Mouse (Mus musculus) T-cell, adult 2 months (primary cell): Measurements from ENCODE around the gene Slc17a3.

Experiments used
- DNase-seq: peaks from one replicate; pipeline ENCODE4 v3.0.0; 2022; ENCODE audit warnings: low spot score

Gene Slc17a3

DNA sequence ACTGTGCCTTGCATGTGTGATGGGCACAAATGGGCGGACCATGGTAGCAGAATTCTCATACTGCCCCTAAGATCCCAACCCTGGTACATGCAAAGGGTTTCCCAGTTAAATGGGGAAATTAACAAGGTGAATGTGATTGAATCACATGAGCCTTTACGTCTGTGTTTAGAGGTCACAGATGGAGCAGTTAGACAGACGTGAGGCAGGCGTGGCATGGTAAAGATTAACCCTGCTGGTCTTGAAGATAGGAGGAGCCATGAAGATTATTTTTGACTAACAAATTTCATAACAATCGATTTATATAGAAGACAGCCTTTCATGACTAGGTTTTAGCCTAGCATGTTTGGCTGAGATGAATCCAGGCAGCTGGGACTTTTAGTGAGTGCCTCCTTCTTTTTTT, 33.9 kb downstream of the Slc17a3 start:
- no peak for DNase-seq

DNA sequence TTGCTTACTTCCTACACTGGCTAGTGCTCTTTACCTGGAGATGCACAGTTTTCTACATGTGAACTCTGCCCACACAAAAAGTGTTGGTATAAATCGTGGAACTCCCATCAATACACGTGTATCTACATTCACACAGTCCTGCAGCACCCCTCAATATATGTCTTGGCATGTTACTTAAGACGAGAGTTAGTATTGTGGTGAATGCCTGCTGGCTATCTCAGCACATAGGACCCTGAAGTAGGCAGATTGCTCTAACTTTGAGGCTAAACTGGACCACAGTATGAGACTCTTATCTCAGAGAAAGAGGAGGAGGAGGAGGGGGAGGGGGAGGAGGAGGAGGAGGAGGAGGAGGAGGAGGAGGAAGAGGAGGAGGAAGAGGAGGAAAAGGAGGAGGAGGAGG, 39.9 kb downstream of the Slc17a3 start:
- no peak for DNase-seq

DNA sequence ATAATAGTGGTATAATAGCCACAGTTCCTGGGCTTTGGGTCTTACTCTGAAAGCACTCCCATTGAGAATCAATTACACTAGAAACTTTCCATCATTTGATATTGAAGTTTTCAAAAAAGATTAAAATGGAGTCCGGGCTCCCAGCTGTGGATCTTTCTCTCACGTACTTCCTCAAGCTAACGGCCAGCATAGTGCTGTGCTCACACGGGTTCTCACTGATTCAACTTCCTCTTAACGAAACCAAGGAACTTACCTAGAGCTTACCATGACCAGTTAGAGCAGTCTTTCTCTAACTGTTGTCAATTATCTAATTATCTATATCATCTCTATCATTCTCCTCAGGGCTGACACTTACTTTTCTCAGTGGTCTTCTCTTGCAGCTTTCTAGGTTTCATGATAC, 40.4 kb downstream of the Slc17a3 start:
- no peak for DNase-seq

DNA sequence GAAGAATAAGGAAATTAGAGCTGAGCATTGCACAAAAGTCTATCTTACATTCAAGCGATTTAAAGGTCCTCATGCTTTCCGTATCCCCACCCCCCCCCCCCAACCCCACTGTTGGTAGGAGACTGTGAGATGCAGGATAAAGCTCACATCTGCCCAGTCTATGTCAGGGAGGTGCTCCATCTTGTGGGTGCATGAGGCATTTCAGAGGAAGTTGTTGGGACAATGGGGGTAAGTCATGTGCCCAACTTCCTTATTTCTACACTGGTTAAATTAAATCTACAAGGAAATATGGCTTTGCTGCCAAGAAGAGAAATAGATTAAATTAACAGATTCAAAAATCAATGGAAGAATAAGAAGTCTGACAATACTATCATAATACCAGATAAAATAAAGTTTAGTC, 46.3 kb downstream of the Slc17a3 start:
- no peak for DNase-seq

DNA sequence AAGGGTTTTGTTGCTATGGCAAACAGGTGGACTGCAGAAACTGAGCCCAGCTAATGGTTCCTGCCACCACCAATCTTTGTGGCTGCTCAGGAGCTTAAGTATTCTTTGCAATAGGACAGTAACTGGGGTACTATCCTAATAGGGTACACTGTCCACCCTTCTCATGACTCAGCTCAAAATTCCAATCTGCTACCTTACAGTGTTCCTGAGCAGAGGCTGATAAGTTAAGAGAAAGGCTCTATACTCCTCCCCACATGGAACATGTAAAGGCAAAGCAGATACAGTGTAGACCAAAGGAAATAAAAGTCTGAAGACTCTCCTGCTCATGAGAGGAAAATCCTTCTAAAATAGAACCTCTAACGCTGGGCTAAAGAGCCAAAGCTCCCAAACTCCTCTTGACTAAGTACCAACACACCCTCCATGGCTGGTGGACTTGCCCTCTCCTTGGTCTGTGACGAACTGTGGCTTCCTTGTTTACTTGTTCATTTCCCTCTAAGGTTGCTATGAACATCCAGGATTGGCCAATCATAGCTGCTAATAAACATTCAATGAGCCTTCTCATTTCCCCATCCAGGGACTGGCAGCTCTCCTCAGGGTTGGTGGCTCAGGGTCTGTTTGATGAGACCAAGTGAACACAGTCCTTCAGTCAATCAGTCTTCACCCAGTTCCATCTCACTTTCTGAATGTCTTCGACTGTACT, 47.9 kb downstream of the Slc17a3 start:
- DNase-seq: no peak

DNA sequence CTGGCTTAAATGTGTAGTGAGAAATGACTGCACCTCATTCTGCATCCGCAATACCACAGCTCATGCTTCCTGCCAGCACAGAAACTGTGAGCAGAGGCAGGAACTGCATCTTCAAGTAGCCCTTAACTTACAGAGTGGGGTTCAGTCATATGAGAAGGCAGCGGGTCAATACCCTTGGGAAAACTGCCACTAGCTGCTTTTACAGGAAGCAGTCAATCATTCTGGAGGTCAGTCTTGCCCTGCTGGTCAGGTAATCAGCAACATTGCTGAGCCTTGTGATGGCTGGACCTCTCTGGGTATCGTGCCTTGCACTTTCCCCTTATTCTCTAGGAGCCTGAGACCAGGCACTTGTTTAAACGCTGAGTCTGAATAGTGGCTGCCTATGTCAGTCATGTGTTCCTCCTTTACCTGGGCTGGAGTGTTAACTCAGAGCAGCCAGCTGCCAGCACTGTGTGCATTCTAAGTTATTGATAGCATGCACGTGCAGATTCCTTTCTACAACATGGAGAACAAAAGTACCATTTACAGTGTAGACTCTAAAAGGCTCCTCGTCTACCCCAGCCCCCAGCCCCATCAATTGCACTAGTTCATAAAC, 49.9 kb downstream of the Slc17a3 start:
- DNase-seq: no peak

DNA sequence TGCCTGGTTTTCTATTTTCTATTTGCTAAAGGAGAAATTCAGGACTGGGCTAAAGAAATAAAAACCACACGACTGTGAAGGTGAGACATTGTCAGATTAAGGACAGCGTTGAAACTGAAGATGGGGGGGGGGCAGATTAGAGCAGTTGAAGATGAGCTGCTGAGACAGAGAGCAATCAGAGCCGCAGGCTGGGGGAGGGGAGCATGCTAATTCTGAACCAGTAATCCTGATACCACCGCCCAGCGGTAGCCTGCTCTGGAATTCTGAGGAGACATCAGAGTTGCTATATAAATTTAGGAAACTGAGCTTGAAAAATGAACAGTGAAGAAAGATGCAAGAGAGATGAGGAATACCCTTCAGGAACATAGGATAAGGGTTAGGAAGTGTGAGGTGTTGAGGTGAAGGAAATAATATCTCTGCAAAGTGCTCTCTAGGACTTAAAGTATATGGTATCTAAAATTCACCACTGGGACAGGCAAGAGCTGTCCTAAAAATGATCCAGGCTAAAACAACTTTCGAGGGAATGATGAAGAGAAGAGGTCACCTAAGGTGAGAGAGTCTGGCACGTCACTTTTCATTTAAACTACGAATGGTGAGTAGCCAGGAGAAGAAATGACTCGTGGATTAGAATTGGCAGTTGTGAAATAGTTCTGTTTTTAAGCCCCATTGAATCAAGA, 53.5 kb downstream of the Slc17a3 start:
- no peak for DNase-seq

DNA sequence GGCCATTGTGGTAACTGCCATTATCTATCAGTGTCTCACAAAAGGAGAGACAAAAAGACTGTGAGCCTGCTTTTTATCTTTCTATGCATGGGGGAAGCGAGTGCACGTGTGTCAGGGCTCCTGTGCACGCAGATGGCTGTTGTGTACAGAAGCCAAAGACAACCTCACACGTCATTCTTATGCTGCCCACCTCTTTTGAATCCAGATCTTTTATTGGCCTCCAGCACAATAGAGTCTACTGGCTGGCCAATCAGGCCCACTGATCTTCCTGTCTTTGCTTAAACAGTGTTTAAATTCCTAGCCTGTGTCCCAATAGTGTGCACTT, 54.0 kb downstream of the Slc17a3 start:
- DNase-seq: no peak

DNA sequence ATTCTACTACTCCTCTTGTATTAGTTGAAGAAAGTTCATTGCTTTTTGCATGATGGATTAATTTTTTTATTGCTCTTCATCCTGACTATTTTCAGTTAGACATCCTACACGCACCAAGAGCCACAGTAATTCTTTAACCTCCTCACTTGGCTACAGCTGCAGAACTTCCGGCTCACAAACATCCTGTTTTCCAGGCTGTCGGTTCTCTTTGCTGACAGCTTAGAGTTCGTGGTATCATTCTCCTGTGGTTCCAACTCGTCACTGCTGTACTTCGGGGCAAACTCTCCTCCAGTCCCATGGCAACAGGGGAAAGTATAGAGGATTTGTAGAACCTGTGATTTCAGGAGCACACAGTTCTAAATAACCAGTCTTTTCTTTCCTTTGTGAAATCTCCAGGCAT, 59.0 kb downstream of the Slc17a3 start:
- DNase-seq: no peak

DNA sequence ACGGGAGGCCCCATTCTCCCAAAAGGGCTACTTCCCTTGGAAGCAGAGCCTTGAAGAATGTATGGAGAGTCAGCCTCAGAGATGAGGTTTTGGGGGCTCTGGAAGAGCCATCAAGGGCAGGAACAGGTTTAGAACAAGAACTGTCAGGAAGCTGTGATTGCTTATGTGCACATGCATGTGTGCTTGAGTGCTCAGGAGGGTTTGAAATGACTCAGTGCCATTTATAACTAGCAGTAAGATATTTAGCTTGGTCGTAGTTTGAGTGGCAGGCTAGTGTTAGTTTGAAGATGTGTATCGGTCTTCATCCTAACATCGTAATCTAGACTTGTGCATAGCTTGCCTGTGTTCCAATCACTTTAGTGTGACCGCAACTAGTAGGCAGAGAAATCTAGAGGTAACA, 67.7 kb downstream of the Slc17a3 start:
- DNase-seq: no peak

DNA sequence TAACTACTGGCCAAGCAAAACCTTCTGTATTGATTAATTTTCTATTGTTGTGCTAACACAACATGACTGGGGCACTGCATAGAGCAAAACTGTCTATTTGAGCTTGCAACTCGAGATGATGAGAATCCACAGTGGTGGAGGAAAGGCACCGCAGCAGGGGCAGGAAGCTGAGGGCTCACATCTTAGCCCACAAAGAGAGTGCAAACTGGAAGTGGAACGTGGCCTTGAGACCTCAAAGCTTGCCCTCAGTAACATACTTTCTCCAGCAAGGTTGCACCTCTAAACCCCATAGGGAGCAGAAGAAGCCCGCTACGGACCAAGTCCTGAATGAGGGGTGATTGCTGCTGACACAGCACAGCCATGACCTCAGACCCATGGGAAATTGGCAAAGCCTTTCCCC, 70.9 kb downstream of the Slc17a3 start:
- DNase-seq: no peak
